Mouse (Mus musculus) embryonic facial prominence, embryonic 14.5 days (tissue): ENCODE measurements around the gene Prpsap2. TPM values are rescaled to one million over a fixed set of nuclear protein-coding genes. Genes with fewer than 3 reads are reported as not detected.
A peak's percentile ranks its signal among the peaks of the same experiment; 100 is the strongest.

Experiments
- ATAC-seq: fragments of 200-750 bp; cut with Nextera tagmentation; 2 replicates; pipeline ENCODE4 v1.8.0; 2017; ENCODE audit warnings: low read depth, moderate number of reproducible peaks, moderate TSS enrichment
- DNase-seq: peaks from one replicate; pipeline ENCODE4 v3.0.0-alpha.2; 2015; ENCODE audit warnings: low spot score
- H3K27ac ChIP-seq: fragments of 300-500 bp; sonication (generic); replicated peaks from 2 replicates; pipeline ENCODE4 v1.5.1; 2014; ENCODE audit warnings: low read depth, mild to moderate bottlenecking, low read length, moderate library complexity
- H3K27me3 ChIP-seq: fragments of 300-500 bp; sonication (generic); replicated peaks from 2 replicates; pipeline ENCODE4 v1.6.1; 2014; ENCODE audit warnings: low read length; ENCODE audit not compliant: control insufficient read depth, insufficient read depth
- H3K36me3 ChIP-seq: fragments of 300-500 bp; sonication (generic); 2 replicates; pipeline ENCODE4 v1.6.1; 2014; ENCODE audit warnings: low read length, mixed read lengths; ENCODE audit not compliant: control insufficient read depth, insufficient read depth
- H3K4me1 ChIP-seq: fragments of 300-500 bp; sonication (generic); 2 replicates; pipeline ENCODE4 v1.6.1; 2014; ENCODE audit warnings: antibody characterized with exemption, low read length; ENCODE audit not compliant: control insufficient read depth, insufficient read depth
- H3K4me2 ChIP-seq: fragments of 300-500 bp; sonication (generic); 2 replicates; pipeline ENCODE4 v1.6.1; 2014; ENCODE audit warnings: low read depth, mild to moderate bottlenecking, low read length, moderate library complexity, mixed read lengths
- H3K4me3 ChIP-seq: fragments of 300-500 bp; sonication (generic); 2 replicates; pipeline ENCODE4 v1.5.1; 2014; ENCODE audit warnings: low read depth, mild to moderate bottlenecking, low read length
- H3K9ac ChIP-seq: fragments of 300-500 bp; sonication (generic); 2 replicates; pipeline ENCODE4 v1.6.1; 2014; ENCODE audit warnings: low read depth, mild to moderate bottlenecking, low read length, moderate library complexity, mixed read lengths
- H3K9me3 ChIP-seq: fragments of 300-500 bp; sonication (generic); 2 replicates; pipeline ENCODE4 v1.6.1; 2016; ENCODE audit warnings: low read length; ENCODE audit not compliant: control insufficient read depth
- WGBS: fragments of 180-500 bp; shearing (Covaris S2); extraction: QIAGEN DNeasy Blood & Tissue Kit; methylation state at CpG from one replicate; pipeline ENCODE4 v1.1.7; 2014; 5-methylcytosine and 5-hydroxymethylcytosine counted together
- polyA plus RNA-seq: library from polyadenylated mRNA; unstranded; fragments of >200 nt; fragmentation: Nextera tagmentation; extraction: Ambion mirVana; gene quantifications from 2 replicates; pipeline ENCODE4 v1.2.1, GENCODE M21; 2014

Prpsap2 gene
- polyA plus RNA-seq, 1 experiment from 2014 or later = 24.2 TPM

DNA sequence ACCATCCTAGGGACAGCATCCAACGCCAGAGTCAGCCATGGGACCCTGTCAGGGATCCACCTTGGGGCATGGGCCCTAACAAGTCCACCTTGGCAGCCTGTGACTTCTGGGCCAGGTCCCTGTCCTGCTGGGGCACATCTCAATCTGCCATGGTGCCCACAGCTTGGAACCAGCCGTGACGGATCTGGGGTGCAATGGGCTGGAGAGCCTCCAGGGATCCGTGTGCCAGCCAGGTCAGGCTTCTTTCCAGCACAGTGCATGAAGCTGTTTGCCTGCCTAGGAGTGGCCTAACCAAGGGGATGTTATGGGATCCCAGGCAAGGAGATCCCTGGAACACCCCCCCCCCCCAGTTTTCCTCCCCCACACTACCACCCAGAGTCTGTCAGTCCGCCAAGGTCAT, 68.9 kb downstream of the Prpsap2 start:
- DNase-seq = no peak
- Histone ChIP-seq H3K4me1 (no peaks in the 10 kb centered on the region), H3K4me3 (no peak overlapping the region), H3K27ac (no peak overlapping the region), H3K4me2 (no peak overlapping the region), H3K9ac (no peak overlapping the region), H3K27me3 (no peaks in the 10 kb centered on the region), H3K36me3 (no peaks in the 10 kb centered on the region), H3K9me3 (no peaks in the 10 kb centered on the region)
- no peak for ATAC-seq
- WGBS = 77% methylated on average over 4 of the region's 5 CpGs

DNA sequence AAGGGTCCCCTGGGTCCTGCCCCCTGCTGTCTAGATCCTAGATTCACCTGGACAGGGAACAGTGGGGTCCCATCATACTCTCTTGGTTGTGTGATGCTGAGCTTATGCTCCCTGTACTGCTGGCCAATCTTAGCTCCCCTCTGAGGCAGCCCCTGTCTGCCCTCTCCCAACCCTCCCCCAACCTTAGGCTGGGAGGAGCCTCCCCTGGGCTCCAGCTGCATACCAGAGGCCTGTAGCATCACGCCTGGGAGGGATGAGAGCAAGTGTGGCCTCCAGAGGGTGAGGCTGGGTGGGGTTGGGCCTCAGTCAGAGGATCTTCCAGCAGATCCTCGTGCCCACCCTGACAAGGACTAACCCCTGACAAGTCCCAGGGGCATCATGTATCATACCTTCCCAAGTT, 74.3 kb downstream of the Prpsap2 start:
- peaks cover 6% of the 10 kb centered on the region for H3K4me1 ChIP-seq
- DNase-seq (peak; percentile 68), ATAC-seq (peak; percentile 60)
- H3K9ac ChIP-seq = no peak overlapping the region
- H3K27me3 ChIP-seq = peaks cover 28% of the 10 kb centered on the region
- no peaks in the 10 kb centered on the region for H3K9me3 ChIP-seq
- no peaks in the 10 kb centered on the region for H3K36me3 ChIP-seq
- H3K4me2 ChIP-seq = no peak overlapping the region
- no peak overlapping the region for H3K27ac ChIP-seq
- WGBS = 44% methylated on average over 2 of the region's 2 CpGs
- no peak overlapping the region for H3K4me3 ChIP-seq

DNA sequence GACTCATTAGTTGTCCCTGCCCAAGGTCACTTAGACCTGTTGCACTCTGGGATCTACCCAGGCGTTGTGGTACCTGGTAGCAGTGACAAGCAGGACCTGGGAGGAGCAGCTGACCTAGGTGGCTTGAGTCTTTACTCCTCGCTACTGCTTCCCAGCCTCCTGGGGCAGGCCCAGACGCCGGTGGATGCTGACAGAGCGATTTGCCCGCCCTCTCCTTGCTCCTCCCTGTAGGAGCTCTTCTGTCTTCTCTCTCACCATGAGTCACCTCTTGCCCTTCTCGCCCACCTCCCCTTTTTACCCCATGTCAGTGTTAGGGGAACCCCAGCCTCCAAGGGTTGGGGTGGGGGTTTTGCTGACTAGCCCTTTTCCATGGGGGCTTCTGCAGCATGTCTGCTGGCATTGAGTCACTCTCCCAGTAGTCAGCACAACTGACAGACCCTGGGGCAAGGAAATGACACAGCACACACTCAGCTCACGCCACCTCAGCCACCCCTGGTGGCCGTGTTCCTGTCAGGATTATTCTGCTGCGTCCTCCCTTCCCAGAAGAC, 74.9 kb downstream of the Prpsap2 start:
- Histone ChIP-seq H3K27ac (0 out of 2 replicates have a peak overlapping the region, but pooled peaks have one; percentile 1), H3K4me2 (no peak overlapping the region)
- WGBS = 34% methylated on average over 10 of the region's 10 CpGs

DNA sequence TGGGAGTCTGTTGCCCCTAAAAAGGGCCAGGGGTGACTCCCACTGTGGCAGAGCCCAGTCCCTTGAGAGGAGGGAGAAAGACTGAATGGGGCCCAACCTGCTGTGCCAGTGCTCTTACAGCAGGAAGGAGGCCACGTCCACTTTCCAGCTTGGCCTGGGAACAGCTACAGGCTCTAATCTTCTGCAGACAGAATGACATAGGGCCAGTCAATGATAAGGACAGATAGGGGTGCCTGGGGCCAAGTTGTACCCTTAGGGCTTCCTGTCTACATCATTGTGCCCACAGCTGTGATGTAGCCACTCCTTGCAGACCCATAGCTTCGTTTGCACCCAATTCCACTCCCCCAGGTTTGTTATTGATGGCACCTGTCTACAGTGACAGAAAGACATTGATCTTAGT, 75.7 kb downstream of the Prpsap2 start:
- no peak overlapping the region for H3K27ac ChIP-seq
- H3K4me3 ChIP-seq = no peak overlapping the region
- ATAC-seq (no peak), DNase-seq (no peak)
- no peak overlapping the region for H3K9ac ChIP-seq
- H3K4me1 ChIP-seq = peaks cover 6% of the 10 kb centered on the region
- no peak overlapping the region for H3K4me2 ChIP-seq
- peaks cover 28% of the 10 kb centered on the region for H3K27me3 ChIP-seq
- H3K9me3 ChIP-seq = no peaks in the 10 kb centered on the region
- no peaks in the 10 kb centered on the region for H3K36me3 ChIP-seq
- WGBS = 68% methylated on average over 2 of the region's 2 CpGs

More for the DNA sequence above, 74.9 kb downstream of the Prpsap2 start:
- H3K4me3 ChIP-seq = no peak overlapping the region
- ATAC-seq = no peak
- no peaks in the 10 kb centered on the region for H3K36me3 ChIP-seq
- H3K27me3 ChIP-seq = peaks cover 28% of the 10 kb centered on the region
- no peak overlapping the region for H3K9ac ChIP-seq
- no peaks in the 10 kb centered on the region for H3K9me3 ChIP-seq
- H3K4me1 ChIP-seq = peaks cover 6% of the 10 kb centered on the region
- no peak for DNase-seq

DNA sequence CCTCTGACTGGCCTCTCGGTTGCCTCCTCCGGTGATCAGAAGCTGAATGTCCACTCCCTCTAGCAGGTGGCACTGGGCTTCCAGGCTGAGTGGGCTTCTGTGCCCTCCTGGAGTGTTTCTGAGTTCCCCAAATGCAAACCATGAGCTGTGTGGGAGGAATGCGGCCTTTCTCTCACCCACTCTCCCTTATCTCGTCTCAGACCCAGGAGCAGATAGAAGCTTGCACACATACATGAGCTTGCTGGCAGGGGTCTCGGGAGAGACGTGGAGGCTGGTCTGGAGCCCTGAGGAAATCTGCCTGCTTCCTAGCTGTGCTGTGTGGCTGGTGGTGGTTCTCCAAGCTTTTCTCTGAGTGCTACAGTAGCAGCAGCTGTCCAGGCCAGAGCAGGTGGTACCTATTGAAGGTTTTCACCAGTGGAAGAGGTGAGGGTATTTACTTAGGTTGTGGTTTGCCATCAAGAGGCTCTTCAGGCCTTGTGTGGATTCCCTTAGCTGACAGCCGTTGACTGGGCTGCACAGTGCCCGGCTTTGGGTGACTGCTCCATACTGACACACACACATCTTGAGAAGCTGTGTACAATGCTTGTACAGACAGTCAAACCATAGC, 76.7 kb downstream of the Prpsap2 start:
- no peak for ATAC-seq
- Histone ChIP-seq H3K9me3 (no peaks in the 10 kb centered on the region), H3K4me3 (peak overlapping the region; percentile 48), H3K4me1 (peaks cover 6% of the 10 kb centered on the region), H3K27ac (no peak overlapping the region), H3K27me3 (peaks cover 28% of the 10 kb centered on the region), H3K36me3 (no peaks in the 10 kb centered on the region), H3K4me2 (peak overlapping the region; percentile 74), H3K9ac (peak overlapping the region; percentile 54; the same call in 1 of the 2 replicates)
- WGBS = 69% methylated on average over 8 of the region's 8 CpGs
- DNase-seq = no peak

DNA sequence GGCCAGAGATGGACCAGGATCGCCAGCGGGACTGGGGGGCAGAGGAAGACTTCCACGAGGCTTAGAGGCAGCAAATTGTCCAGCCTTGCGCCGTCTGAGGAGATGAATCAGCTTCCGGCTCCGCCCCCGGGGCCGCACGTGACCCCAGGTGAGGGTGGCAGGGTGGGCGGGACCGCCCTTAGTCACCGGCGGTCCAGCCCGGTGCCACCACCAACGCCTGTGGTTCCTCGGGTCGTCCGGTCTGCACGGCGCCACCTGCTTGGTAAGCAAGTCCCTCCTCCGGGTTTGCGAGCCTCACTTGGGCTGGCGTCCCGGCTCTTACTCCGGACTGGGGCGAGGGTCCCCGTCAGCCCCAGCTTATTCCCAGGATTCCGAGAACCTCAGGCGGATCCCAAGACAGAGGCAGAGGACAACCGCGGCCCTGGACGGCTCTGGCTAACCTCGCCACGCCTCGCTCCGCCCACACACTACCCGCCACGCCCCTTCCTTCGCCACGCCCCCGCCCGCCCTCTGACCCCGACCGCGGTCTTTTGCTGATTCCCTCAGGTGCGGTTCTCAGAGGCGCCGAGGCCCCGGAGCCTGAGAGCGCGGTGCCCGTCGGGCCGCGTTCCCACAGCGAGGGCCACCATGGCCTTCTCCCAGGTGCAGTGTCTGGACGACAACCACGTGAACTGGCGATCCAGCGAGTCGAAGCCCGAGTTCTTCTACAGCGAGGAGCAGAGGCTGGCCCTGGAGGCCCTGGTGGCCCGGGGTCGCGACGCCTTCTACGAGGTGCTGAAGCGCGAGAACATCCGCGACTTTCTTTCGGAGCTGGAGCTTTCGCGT, 77.8 kb downstream of the Prpsap2 start, which contains the start of gene Fam83g:
Gene Fam83g, plus strand, starts transcription at position 185 of the 825 bp plus-strand sequence.
- Histone ChIP-seq H3K4me1 (peaks cover 6% of the 10 kb centered on the region), H3K9me3 (no peaks in the 10 kb centered on the region), H3K4me3 (peak within 1 kb of the TSS; percentile 48), H3K27ac (no peak within 1 kb of the TSS), H3K27me3 (peaks cover 28% of the 10 kb centered on the region), H3K36me3 (no peaks in the 10 kb centered on the region), H3K4me2 (peak within 1 kb of the TSS; percentile 74), H3K9ac (peak within 1 kb of the TSS; percentile 54)
- ATAC-seq = peak; percentile 63; the same call in 1 of the 2 replicates
- peak; percentile 20 for DNase-seq
- WGBS = 1% methylated on average over 53 of the region's 76 CpGs

Other genes with a start within 250 kb of the Prpsap2 start
- gene Epn2, start 182.4 kb downstream of the Prpsap2 start, polyA plus RNA-seq = 28.0 TPM in 2 replicates
- 8.2 and 8.6 TPM in 2 replicates for gene Grap, start 108.8 kb downstream of the Prpsap2 start, polyA plus RNA-seq
- 2.2 and 3.7 TPM in 2 replicates for gene Fam83g, start 78.0 kb downstream of the Prpsap2 start, polyA plus RNA-seq
- 0.13 TPM in 1 of 2 replicates, not detected in the other for gene Slc5a10, start 41.3 kb downstream of the Prpsap2 start, polyA plus RNA-seq
- gene Ulk2, start 93.0 kb upstream of the Prpsap2 start, polyA plus RNA-seq = 25.6 and 26.4 TPM in 2 replicates
- 12.6 and 17.9 TPM in 2 replicates for gene Akap10, start 168.2 kb upstream of the Prpsap2 start, polyA plus RNA-seq
- gene Specc1, start 194.7 kb upstream of the Prpsap2 start, polyA plus RNA-seq = 10.4 and 13.5 TPM in 2 replicates